Mouse (Mus musculus): ENCODE data around the gene Kif2a. TPM values are rescaled to one million over a fixed set of nuclear protein-coding genes. Genes with fewer than 3 reads are reported as not detected.

Kif2a gene
- polyA plus RNA-seq, 1 experiment from 2014 or later, result 30.0 TPM

DNA sequence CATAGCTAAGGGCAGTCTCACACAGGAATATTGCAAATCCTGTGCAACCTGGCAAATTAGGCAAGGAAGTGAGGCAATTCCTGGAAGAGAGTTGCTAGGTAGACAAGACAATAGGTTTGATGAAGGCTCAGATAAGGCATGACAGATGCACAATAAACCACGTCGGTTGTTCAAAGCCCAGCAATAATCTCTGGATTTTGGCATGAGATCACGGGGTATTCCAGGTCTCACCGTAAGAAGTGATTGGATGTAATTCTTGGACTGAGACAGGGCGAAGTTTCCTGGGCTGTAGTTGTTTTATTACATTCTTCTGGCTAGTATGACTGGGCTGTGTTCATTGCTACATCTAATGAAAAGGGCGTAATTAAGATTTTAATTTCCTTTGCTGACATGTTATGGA, 20.6 kb upstream of the Kif2a start:
- Histone ChIP-seq H3K36me3 (no peaks in the 10 kb centered on the region), H3K9me3 (replicated peaks) (no peaks in the 10 kb centered on the region), H3K4me1 (peaks cover 11% of the 10 kb centered on the region), H3K4me2 (no peak overlapping the region), H3K4me3 (no peak overlapping the region), H3K27me3 (replicated peaks) (no peaks in the 10 kb centered on the region), H3K27ac (no peak overlapping the region), H3K9ac (no peak overlapping the region)
- ATAC-seq, result no peak
- 73% methylated on average over 6 of the region's 6 CpGs for WGBS (ENCODE audit: insufficient replicate concordance)

DNA sequence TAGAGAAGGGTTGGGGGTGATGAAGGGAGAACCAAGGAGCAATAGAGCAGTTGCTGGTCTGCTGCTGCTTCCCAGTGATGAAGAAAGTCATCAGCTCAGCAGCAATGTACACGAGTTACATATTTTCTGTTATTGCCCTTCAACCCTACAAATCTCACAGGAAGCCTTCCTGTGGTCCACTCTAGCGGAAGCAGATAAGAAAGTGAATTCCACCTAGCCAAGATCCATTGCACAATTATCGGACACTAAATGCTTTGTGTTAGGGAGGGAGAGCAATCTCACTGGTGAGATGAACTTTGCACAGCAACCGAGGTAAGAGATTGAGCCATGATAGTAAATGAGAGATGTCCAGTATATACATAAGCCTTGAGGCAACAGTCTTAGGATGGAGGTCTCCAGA, 17.6 kb upstream of the Kif2a start:
- no peak for ATAC-seq
- 47% methylated on average over 4 of the region's 4 CpGs for WGBS (ENCODE audit: insufficient replicate concordance)
- H3K4me2 ChIP-seq, result no peak overlapping the region

DNA sequence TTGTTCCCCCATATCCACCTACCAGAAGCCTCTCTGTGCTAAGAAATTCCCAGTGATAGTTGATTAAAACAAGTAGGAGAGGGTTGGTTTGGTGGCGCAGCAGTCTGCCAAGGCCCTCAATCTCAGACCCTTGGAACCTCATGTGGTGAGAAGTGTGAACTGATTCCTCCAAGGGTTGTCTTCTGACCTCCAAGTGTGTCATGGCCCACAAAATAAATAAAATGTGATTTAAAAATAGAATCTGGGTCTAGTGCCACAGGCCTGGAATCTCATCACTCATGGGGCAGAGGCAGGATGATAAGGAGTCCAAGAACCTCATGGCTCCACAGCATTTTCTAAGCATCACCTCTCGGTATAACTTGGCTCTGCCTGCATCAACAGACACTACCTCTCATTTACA, 16.4 kb upstream of the Kif2a start:
- ATAC-seq, result no peak
- Histone ChIP-seq H3K4me2 (no peak overlapping the region), H3K27me3 (replicated peaks) (no peaks in the 10 kb centered on the region), H3K27ac (no peak overlapping the region), H3K36me3 (no peaks in the 10 kb centered on the region), H3K4me3 (no peak overlapping the region), H3K9me3 (replicated peaks) (no peaks in the 10 kb centered on the region), H3K9ac (no peak overlapping the region), H3K4me1 (peaks cover 24% of the 10 kb centered on the region; the same call in 1 of the 2 replicates)
- WGBS (ENCODE audit: insufficient replicate concordance), result 79% methylated on average over 2 of the region's 2 CpGs

More for the DNA sequence above, 17.6 kb upstream of the Kif2a start:
- Histone ChIP-seq H3K4me3 (no peak overlapping the region), H3K9me3 (replicated peaks) (no peaks in the 10 kb centered on the region), H3K4me1 (peaks cover 25% of the 10 kb centered on the region), H3K27ac (no peak overlapping the region), H3K27me3 (replicated peaks) (no peaks in the 10 kb centered on the region), H3K36me3 (no peaks in the 10 kb centered on the region), H3K9ac (no peak overlapping the region)

GRCm38 (mm10) chr13:107035511-107036113, 13.7 kb upstream of the Kif2a start:
- H3K36me3 ChIP-seq, result no peaks in the 10 kb centered on the region
- no peak for ATAC-seq
- H3K27me3 ChIP-seq (replicated peaks), result no peaks in the 10 kb centered on the region
- H3K4me2 ChIP-seq, result no peak overlapping the region
- no peaks in the 10 kb centered on the region for H3K9me3 ChIP-seq (replicated peaks)
- peak overlapping the region; percentile 8; the same call in 1 of the 2 replicates for H3K27ac ChIP-seq
- 38% methylated on average over 3 of the region's 3 CpGs for WGBS (ENCODE audit: insufficient replicate concordance)
- peaks cover 32% of the 10 kb centered on the region; the same call in 1 of the 2 replicates for H3K4me1 ChIP-seq
- H3K4me3 ChIP-seq, result no peak overlapping the region
- no peak overlapping the region for H3K9ac ChIP-seq

GRCm38 (mm10) chr13:107035078-107035477, 13.2 kb upstream of the Kif2a start:
- peaks cover 32% of the 10 kb centered on the region; the same call in 1 of the 2 replicates for H3K4me1 ChIP-seq
- H3K4me2 ChIP-seq, result peak overlapping the region; percentile 35
- H3K36me3 ChIP-seq, result no peaks in the 10 kb centered on the region
- peak overlapping the region; percentile 8; the same call in 1 of the 2 replicates for H3K27ac ChIP-seq
- H3K9ac ChIP-seq, result no peak overlapping the region
- no peaks in the 10 kb centered on the region for H3K9me3 ChIP-seq (replicated peaks)
- ATAC-seq, result no peak
- WGBS (ENCODE audit: insufficient replicate concordance), result 76% methylated on average over 4 of the region's 4 CpGs
- no peaks in the 10 kb centered on the region for H3K27me3 ChIP-seq (replicated peaks)
- H3K4me3 ChIP-seq, result peak overlapping the region; percentile 10; the same call in 1 of the 2 replicates

DNA sequence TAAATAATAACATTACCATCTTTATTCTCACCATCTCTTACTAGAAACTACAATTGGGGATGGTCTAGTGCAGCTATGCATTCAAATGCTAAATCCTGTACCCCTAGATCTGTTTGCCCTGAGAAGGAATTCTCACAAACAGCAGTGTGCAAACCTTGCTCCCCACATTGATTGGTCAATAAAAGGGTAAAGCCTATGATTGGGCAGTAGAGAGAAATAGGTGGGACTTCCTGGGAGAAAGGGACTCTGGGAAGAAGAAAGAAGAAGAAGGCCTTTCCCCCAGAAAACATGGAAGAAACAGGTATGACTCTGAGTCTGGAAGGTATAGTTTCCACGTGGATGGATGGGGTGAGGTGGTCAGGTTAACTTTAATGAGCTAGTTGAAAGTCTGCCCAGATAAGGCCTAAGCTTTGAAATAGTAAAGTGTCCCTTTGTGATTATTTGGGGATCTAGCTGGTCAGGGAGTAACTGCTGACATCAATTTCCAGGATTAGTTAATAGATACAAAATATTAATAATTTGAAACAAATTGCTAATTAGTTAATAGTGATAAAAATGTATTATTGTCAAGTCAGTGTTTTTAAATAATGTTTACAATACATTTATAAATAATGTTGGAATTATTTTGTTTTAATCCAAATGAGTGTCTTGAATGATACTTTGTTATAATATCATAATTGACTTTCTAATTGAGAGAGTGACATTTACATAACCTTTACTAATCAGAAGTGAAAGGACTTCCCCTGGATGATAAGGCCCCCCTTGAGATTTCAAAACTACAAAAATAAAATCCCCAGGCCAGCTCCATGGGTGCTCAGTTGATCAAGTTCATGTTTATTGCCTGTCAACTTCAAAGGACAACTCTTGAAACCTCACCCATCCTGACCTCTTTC, 12.3 kb upstream of the Kif2a start:
- Histone ChIP-seq H3K4me3 (peak overlapping the region; percentile 32), H3K4me2 (peak overlapping the region; percentile 35), H3K9ac (no peak overlapping the region), H3K36me3 (no peaks in the 10 kb centered on the region), H3K9me3 (replicated peaks) (no peaks in the 10 kb centered on the region), H3K27ac (peak overlapping the region; percentile 22; the same call in 1 of the 2 replicates), H3K4me1 (peaks cover 32% of the 10 kb centered on the region; the same call in 1 of the 2 replicates), H3K27me3 (replicated peaks) (no peaks in the 10 kb centered on the region)
- peak; percentile 71; the same call in 1 of the 2 replicates for ATAC-seq
- 58% methylated on average over 1 of the region's 1 CpGs for WGBS (ENCODE audit: insufficient replicate concordance)

- H3K27ac ChIP-seq, result no peak overlapping the region
- no peaks in the 10 kb centered on the region for H3K9me3 ChIP-seq (replicated peaks)
- no peak overlapping the region for H3K4me3 ChIP-seq
- H3K9ac ChIP-seq, result no peak overlapping the region
- peaks cover 26% of the 10 kb centered on the region; the same call in 1 of the 2 replicates for H3K4me1 ChIP-seq
- no peak for ATAC-seq
- no peak overlapping the region for H3K4me2 ChIP-seq
- H3K27me3 ChIP-seq (replicated peaks), result no peaks in the 10 kb centered on the region
- no peaks in the 10 kb centered on the region for H3K36me3 ChIP-seq
Observed at GRCm38 (mm10) chr13:107031228-107031627, 9.3 kb upstream of the Kif2a start.

DNA sequence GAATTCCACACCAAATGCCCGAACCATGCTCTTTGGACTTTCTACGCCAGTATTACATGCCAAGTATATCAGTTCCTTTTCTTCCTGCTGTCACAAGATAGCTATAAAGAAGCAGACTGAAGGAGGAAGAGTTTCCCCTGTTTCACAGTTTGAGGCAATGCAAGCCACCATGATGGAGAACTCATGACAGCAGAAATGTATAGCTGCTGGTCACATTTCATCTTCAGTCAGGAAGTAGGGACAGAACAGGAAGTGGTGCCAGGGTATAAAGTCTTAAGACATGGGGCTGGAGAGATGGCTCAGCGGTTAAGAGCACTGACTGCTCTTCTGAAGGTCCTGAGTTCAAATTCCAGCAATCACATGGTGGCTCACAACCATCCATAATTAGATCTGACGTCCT, 5.3 kb upstream of the Kif2a start:
- Histone ChIP-seq H3K27me3 (replicated peaks) (no peaks in the 10 kb centered on the region), H3K4me1 (peaks cover 28% of the 10 kb centered on the region), H3K27ac (no peak overlapping the region), H3K4me2 (no peak overlapping the region), H3K9ac (no peak overlapping the region), H3K4me3 (no peak overlapping the region), H3K36me3 (no peaks in the 10 kb centered on the region), H3K9me3 (replicated peaks) (no peaks in the 10 kb centered on the region; the same call in 1 of the 2 replicates)
- no peak for ATAC-seq
- 58% methylated on average over 4 of the region's 4 CpGs for WGBS (ENCODE audit: insufficient replicate concordance)

- H3K4me3 ChIP-seq, result no peak overlapping the region
- H3K4me1 ChIP-seq, result peaks cover 20% of the 10 kb centered on the region
- H3K9me3 ChIP-seq (replicated peaks), result no peaks in the 10 kb centered on the region; the same call in 1 of the 2 replicates
- H3K9ac ChIP-seq, result no peak overlapping the region; the same call in 1 of the 2 replicates
- no peaks in the 10 kb centered on the region for H3K36me3 ChIP-seq
- no peak for ATAC-seq
- H3K27me3 ChIP-seq (replicated peaks), result no peaks in the 10 kb centered on the region
- peak overlapping the region; percentile 15 for H3K4me2 ChIP-seq
- H3K27ac ChIP-seq, result peak overlapping the region; percentile 56
- 23% methylated on average over 3 of the region's 3 CpGs for WGBS (ENCODE audit: insufficient replicate concordance)
Observed at GRCm38 (mm10) chr13:107025663-107026062, 3.7 kb upstream of the Kif2a start.

DNA sequence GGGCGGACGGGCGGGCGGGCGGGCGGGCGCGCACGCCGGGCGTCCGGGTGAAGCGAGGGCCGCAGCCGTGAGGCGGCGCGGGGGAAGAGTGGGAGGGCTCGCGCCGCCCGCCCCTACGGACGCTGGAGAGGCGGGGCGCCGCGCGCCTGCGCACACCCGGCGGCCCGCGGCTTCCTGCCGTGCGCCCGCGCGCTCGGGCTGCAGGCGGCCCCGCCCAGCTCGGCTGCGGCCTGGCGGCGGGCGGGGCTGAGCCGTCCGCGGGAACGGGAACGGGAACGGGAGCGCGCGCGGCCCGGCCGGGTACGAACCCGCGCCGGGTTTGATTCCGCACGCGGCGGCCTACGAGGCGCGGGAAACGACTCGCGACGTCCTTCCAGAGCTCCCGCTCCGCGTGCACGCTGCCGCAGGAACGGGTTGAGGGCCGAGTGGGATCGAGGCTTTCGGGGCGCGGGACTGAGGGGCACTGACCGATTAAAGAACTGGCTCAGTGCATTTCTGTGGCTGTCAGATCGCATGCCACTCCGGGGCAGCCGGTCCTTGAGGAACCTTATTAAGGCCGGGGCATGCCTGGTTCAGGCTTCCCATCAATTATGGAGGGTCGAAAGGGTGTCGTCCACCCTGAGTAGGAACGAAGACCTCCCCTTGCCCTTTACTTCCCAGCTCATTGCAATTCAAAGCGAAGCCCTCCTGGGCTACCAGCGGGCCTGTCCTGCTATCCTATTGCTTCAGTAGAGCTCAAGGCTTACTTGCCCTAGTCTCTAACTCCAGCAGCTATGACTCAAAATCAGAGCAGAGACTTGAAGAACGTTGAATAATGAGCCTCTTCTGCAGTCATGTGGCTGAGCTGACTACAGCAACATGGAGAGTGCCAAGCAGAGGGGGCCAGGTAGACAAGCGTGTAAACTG, 593 bp upstream of the Kif2a start:
- H3K9me3 ChIP-seq (replicated peaks), result no peaks in the 10 kb centered on the region; the same call in 1 of the 2 replicates
- H3K4me2 ChIP-seq, result peak overlapping the region; percentile 93
- WGBS (ENCODE audit: insufficient replicate concordance), result 2% methylated on average over 72 of the region's 97 CpGs
- H3K27ac ChIP-seq, result peak overlapping the region; percentile 96
- peaks cover 20% of the 10 kb centered on the region for H3K36me3 ChIP-seq
- peaks cover 47% of the 10 kb centered on the region for H3K4me1 ChIP-seq
- H3K4me3 ChIP-seq, result peak overlapping the region; percentile 89
- H3K9ac ChIP-seq, result peak overlapping the region; percentile 99
- ATAC-seq, result peak; percentile 93
- H3K27me3 ChIP-seq (replicated peaks), result no peaks in the 10 kb centered on the region

DNA sequence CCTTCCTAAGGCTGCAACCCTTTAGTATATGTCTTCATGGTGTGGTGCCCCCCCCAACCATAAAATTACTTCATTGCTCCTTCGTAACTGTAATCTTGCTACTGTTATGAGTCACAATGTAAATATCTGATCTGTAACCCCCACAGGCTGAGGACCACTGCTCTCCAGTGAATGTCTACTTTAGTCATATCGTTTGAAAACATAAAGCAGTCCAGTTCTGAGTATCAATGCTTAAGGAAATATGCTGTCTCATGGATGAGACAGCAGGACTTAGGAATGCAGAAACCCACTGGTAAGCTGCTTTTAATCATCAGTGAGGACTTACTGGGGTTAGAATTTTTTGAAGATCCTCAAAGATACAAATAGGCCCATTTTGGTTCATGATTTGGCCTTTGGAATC, 2.5 kb downstream of the Kif2a start:
- Histone ChIP-seq H3K36me3 (peaks cover 35% of the 10 kb centered on the region), H3K27ac (peak overlapping the region; percentile 88), H3K4me2 (peak overlapping the region; percentile 62), H3K27me3 (replicated peaks) (no peaks in the 10 kb centered on the region), H3K9me3 (replicated peaks) (no peaks in the 10 kb centered on the region; the same call in 1 of the 2 replicates), H3K4me3 (peak overlapping the region; percentile 50), H3K9ac (peak overlapping the region; percentile 57), H3K4me1 (peaks cover 60% of the 10 kb centered on the region)
- peak; percentile 37 for ATAC-seq
- WGBS (ENCODE audit: insufficient replicate concordance), result 38% methylated on average over 2 of the region's 2 CpGs

Data from liver, embryonic 12.5 days (tissue).